In genomic region chr5:92106327-92107125, GRCm38 (mm10) we compare ENCODE assay signal across 10 mouse cellular contexts. TPM values are rescaled to one million over a fixed set of nuclear protein-coding genes. Genes with fewer than 3 reads are reported as not detected.
DNase-seq lines count a peak whose midpoint lies in the region; ATAC-seq lines count a peak whose summit lies in the region.
"Had no signal": no experiment of that assay in that cellular context is flagged by ENCODE, and none has a peak within 500 bp of the region (broad histone marks: within the 10 kb centered on the region; RNA-seq: fewer than 3 reads in every experiment).

No protein-coding gene starts in this region.

- peak; percentile 65 for DNase-seq in embryonic facial prominence, embryonic 14.5 days (ENCODE audit: low spot score)
- no peak for DNase-seq in embryonic facial prominence, embryonic 10.5 days (ENCODE audit: low spot score)
- peak; percentile 26 for DNase-seq in lung, postnatal 36 days
- DNase-seq in lung, adult 18-20 months, result no peak
- peak; percentile 56 for DNase-seq in naive thymus-derived CD4-positive, alpha-beta T cell, adult 2 months (ENCODE audit: low read depth)
- DNase-seq in frontal cortex, postnatal 10 days (ENCODE audit: low spot score in 2 of 2), result no peak
- no peak for DNase-seq in gastrocnemius, adult 8-10 months (ENCODE audit: low spot score in 2 of 2)

- no peak overlapping the region for H3K27ac ChIP-seq in embryonic facial prominence, embryonic 14.5 days (replicated peaks; ENCODE audit: low read depth, low read length)
- H3K27ac ChIP-seq in embryonic facial prominence, embryonic 10.5 days (replicated peaks), result no peak overlapping the region
- H3K27ac ChIP-seq in forebrain, embryonic 16.5 days (ENCODE audit: low read length), result no peak overlapping the region
- H3K27ac ChIP-seq: heart, adult 2 months had no signal

- H3K4me3 ChIP-seq in embryonic facial prominence, embryonic 14.5 days (ENCODE audit: low read depth, low read length), result no peak overlapping the region
- no peak overlapping the region for H3K4me3 ChIP-seq in embryonic facial prominence, embryonic 10.5 days
- no peak overlapping the region for H3K4me3 ChIP-seq in forebrain, embryonic 16.5 days (replicated peaks; ENCODE audit: low read length)
- H3K4me3 ChIP-seq: heart, adult 2 months; megakaryocyte, embryonic 14.5 days had no signal

- no peaks in the 10 kb centered on the region for H3K36me3 ChIP-seq in embryonic facial prominence, embryonic 14.5 days (ENCODE audit: control insufficient read depth, insufficient read depth, low read length)
- no peaks in the 10 kb centered on the region for H3K36me3 ChIP-seq in embryonic facial prominence, embryonic 10.5 days (replicated peaks)
- no peaks in the 10 kb centered on the region for H3K36me3 ChIP-seq in forebrain, embryonic 16.5 days (ENCODE audit: control insufficient read depth, insufficient read depth)

- H3K4me1 ChIP-seq in embryonic facial prominence, embryonic 14.5 days (ENCODE audit: control insufficient read depth, insufficient read depth, low read length), result 0 out of 2 replicates have a peak, but pooled peaks cover 4% of the 10 kb centered on the region
- peaks cover 8% of the 10 kb centered on the region; the same call in 1 of the 2 replicates for H3K4me1 ChIP-seq in embryonic facial prominence, embryonic 10.5 days
- peaks cover 10% of the 10 kb centered on the region for H3K4me1 ChIP-seq in forebrain, embryonic 16.5 days (replicated peaks; ENCODE audit: control insufficient read depth, insufficient read depth, low read length)

- 36% methylated on average over 10 of the region's 10 CpGs for WGBS in embryonic facial prominence, embryonic 14.5 days
- WGBS in embryonic facial prominence, embryonic 10.5 days, result 48% methylated on average over 10 of the region's 10 CpGs
- WGBS in forebrain, embryonic 16.5 days, result 42% methylated on average over 10 of the region's 10 CpGs

- H3K9ac ChIP-seq in embryonic facial prominence, embryonic 14.5 days (ENCODE audit: low read depth, low read length), result no peak overlapping the region
- H3K9ac ChIP-seq in forebrain, embryonic 16.5 days (replicated peaks; ENCODE audit: low read depth, low read length), result no peak overlapping the region

- ATAC-seq in embryonic facial prominence, embryonic 14.5 days (ENCODE audit: low read depth), result peak; percentile 44; the same call in 1 of the 2 replicates
- ATAC-seq in forebrain, embryonic 16.5 days, result peak; percentile 63

- H3K9me3 ChIP-seq in embryonic facial prominence, embryonic 14.5 days (ENCODE audit: control insufficient read depth, low read length), result no peaks in the 10 kb centered on the region
- no peaks in the 10 kb centered on the region for H3K9me3 ChIP-seq in embryonic facial prominence, embryonic 10.5 days
- no peaks in the 10 kb centered on the region for H3K9me3 ChIP-seq in forebrain, embryonic 16.5 days (ENCODE audit: control insufficient read depth, low read length)
- H3K9me3 ChIP-seq: megakaryocyte, embryonic 14.5 days had no signal

- H3K27me3 ChIP-seq in embryonic facial prominence, embryonic 14.5 days (replicated peaks; ENCODE audit: control insufficient read depth, insufficient read depth, low read length), result no peaks in the 10 kb centered on the region
- H3K27me3 ChIP-seq in embryonic facial prominence, embryonic 10.5 days (replicated peaks; ENCODE audit: low read depth, poor library complexity, severe bottlenecking), result no peaks in the 10 kb centered on the region
- no peaks in the 10 kb centered on the region for H3K27me3 ChIP-seq in forebrain, embryonic 16.5 days (replicated peaks; ENCODE audit: control insufficient read depth, insufficient read depth, low read length)

- H3K4me2 ChIP-seq in embryonic facial prominence, embryonic 14.5 days (ENCODE audit: low read depth, low read length), result no peak overlapping the region
- H3K4me2 ChIP-seq in forebrain, embryonic 16.5 days (ENCODE audit: low read length), result no peak overlapping the region

RNA-seq across cellular contexts. Expression of gene G3bp2, which starts 23.0 kb away (rescaled TPM):
- 153 and 175 TPM in 2 replicates for polyA plus RNA-seq in embryonic facial prominence, embryonic 14.5 days (2014; fragmentation: Nextera tagmentation; extraction: Ambion mirVana)
- 282 and 292 TPM in 2 replicates for polyA plus RNA-seq in embryonic facial prominence, embryonic 10.5 days (2016; fragmentation: Nextera tagmentation; extraction: Ambion mirVana)
- 345 and 376 TPM in 2 replicates for polyA plus RNA-seq in forebrain, embryonic 16.5 days (2015; fragmentation: Nextera tagmentation; extraction: Ambion mirVana)
- 10 to 100 TPM; 53.3 to 63.2 (median 60.7) TPM for total RNA-seq in gastrocnemius, adult 8-10 months (2022)

RNA-seq across cellular contexts. Expression of gene Uso1, which starts 31.2 kb away (rescaled TPM):
- polyA plus RNA-seq in embryonic facial prominence, embryonic 14.5 days (2014; fragmentation: Nextera tagmentation; extraction: Ambion mirVana), result 41.8 and 49.3 TPM in 2 replicates
- 36.8 and 38.0 TPM in 2 replicates for polyA plus RNA-seq in embryonic facial prominence, embryonic 10.5 days (2016; fragmentation: Nextera tagmentation; extraction: Ambion mirVana)
- polyA plus RNA-seq in forebrain, embryonic 16.5 days (2015; fragmentation: Nextera tagmentation; extraction: Ambion mirVana), result 39.2 and 43.9 TPM in 2 replicates
- 10 to 100 TPM; 68.9 to 76.0 (median 74.1) TPM for total RNA-seq in gastrocnemius, adult 8-10 months (2022)

Comparison
In these comparisons a context has a peak if more than half of its experiments do, and no peak if none do; other contexts are left out.
1. DNase-seq: peak in embryonic facial prominence, embryonic 14.5 days (single experiment), lung, postnatal 36 days (single experiment) and naive thymus-derived CD4-positive, alpha-beta T cell, adult 2 months (single experiment); none in embryonic facial prominence, embryonic 10.5 days (single experiment), lung, adult 18-20 months (0 of 2), frontal cortex, postnatal 10 days (0 of 2) and gastrocnemius, adult 8-10 months (0 of 2).